In genomic region chr3:146180986-146181385, GRCm38 (mm10) we compare ENCODE assay signal across 9 mouse cellular contexts. TPM values are rescaled to one million over a fixed set of nuclear protein-coding genes. Genes with fewer than 3 reads are reported as not detected.
DNase-seq lines count a peak whose midpoint lies in the region; ATAC-seq and TF ChIP-seq lines count a peak whose summit lies in the region.
"Had no signal": no experiment of that assay in that cellular context is flagged by ENCODE, and none has a peak within 500 bp of the region (broad histone marks: within the 10 kb centered on the region; RNA-seq: fewer than 3 reads in every experiment).

No protein-coding gene starts in this region.

- H3K4me1 ChIP-seq in midbrain, embryonic 10.5 days: peaks cover 14% of the 10 kb centered on the region
- H3K4me1 ChIP-seq in midbrain, embryonic 13.5 days (replicated peaks): peaks cover 9% of the 10 kb centered on the region
- no peaks in the 10 kb centered on the region for H3K4me1 ChIP-seq in bone marrow, adult 2 months (ENCODE audit: control insufficient read depth, insufficient read depth, low read length)
- H3K4me1 ChIP-seq in kidney, postnatal 0 days (replicated peaks; ENCODE audit: insufficient read depth, low read length): no peaks in the 10 kb centered on the region

- H3K9ac ChIP-seq in midbrain, embryonic 13.5 days (replicated peaks): no peak overlapping the region
- H3K9ac ChIP-seq in kidney, postnatal 0 days (ENCODE audit: low read depth, low read length): no peak overlapping the region

- ATAC-seq in midbrain, embryonic 13.5 days: no peak
- no peak for ATAC-seq in kidney, postnatal 0 days (replicated peaks; ENCODE audit: low FRiP score, low read depth)
- ATAC-seq in megakaryocyte-erythroid progenitor cell, adult 5-6 weeks (replicated peaks; ENCODE audit: low FRiP score, low TSS enrichment, poor library complexity, severe bottlenecking): peak; percentile 48; the same call in 1 of the 2 replicates

- H3K36me3 ChIP-seq in midbrain, embryonic 10.5 days: no peaks in the 10 kb centered on the region
- no peaks in the 10 kb centered on the region for H3K36me3 ChIP-seq in midbrain, embryonic 13.5 days
- H3K36me3 ChIP-seq in kidney, postnatal 0 days (ENCODE audit: insufficient read depth, low read length): no peaks in the 10 kb centered on the region

- peak; percentile 46 to 60 for DNase-seq in cerebellum, postnatal 4 days (ENCODE audit: low spot score in 2 of 2)
- no peak for DNase-seq in cerebellum, adult 18-20 months
- DNase-seq in midbrain, embryonic 10.5 days (ENCODE audit: low spot score): peak; percentile 57
- DNase-seq in kidney, postnatal 0 days (ENCODE audit: low spot score): peak; percentile 68
- DNase-seq in thymus, postnatal 0 days (ENCODE audit: low spot score): peak; percentile 56

- peaks cover 27% of the 10 kb centered on the region for H3K27me3 ChIP-seq in midbrain, embryonic 10.5 days (ENCODE audit: low read depth, poor library complexity, severe bottlenecking)
- peaks cover 8% of the 10 kb centered on the region; the same call in 1 of the 2 replicates for H3K27me3 ChIP-seq in midbrain, embryonic 13.5 days
- no peaks in the 10 kb centered on the region for H3K27me3 ChIP-seq in kidney, postnatal 0 days (ENCODE audit: insufficient read depth, low read length)

- TF ChIP-seq CTCF in bone marrow, adult 2 months (IDR thresholded peaks at IDR 0.05; ENCODE audit: control insufficient read depth, insufficient read depth, low read length): peak; percentile 73
- peak; percentile 76 for TF ChIP-seq CTCF in kidney, postnatal 0 days (IDR thresholded peaks at IDR 0.05; ENCODE audit: low read depth)

- WGBS in midbrain, embryonic 10.5 days: 37% methylated on average over 3 of the region's 3 CpGs
- 37% methylated on average over 3 of the region's 3 CpGs for WGBS in midbrain, embryonic 13.5 days
- 44% methylated on average over 3 of the region's 3 CpGs for WGBS in bone marrow, adult 2 months
- WGBS in kidney, postnatal 0 days: 44% methylated on average over 3 of the region's 3 CpGs

- H3K9me3 ChIP-seq in midbrain, embryonic 10.5 days (replicated peaks): no peaks in the 10 kb centered on the region
- H3K9me3 ChIP-seq in midbrain, embryonic 13.5 days: no peaks in the 10 kb centered on the region
- H3K9me3 ChIP-seq in kidney, postnatal 0 days (replicated peaks; ENCODE audit: low read length): no peaks in the 10 kb centered on the region

- H3K4me2 ChIP-seq in midbrain, embryonic 13.5 days (replicated peaks): no peak overlapping the region
- H3K4me2 ChIP-seq in kidney, postnatal 0 days (ENCODE audit: low read length): no peak overlapping the region

- no peak for TF ChIP-seq POLR2A in bone marrow, adult 2 months (IDR thresholded peaks at IDR 0.05; ENCODE audit: borderline replicate concordance, control insufficient read depth, low read depth, low read length)

- H3K4me3 ChIP-seq in midbrain, embryonic 10.5 days: no peak overlapping the region
- no peak overlapping the region for H3K4me3 ChIP-seq in midbrain, embryonic 13.5 days (replicated peaks)
- no peak overlapping the region for H3K4me3 ChIP-seq in bone marrow, adult 2 months (replicated peaks; ENCODE audit: control insufficient read depth, low read depth, low read length)
- H3K4me3 ChIP-seq in kidney, postnatal 0 days (replicated peaks; ENCODE audit: low read depth, low read length): no peak overlapping the region
- H3K4me3 ChIP-seq: myocyte had no signal

- no peak overlapping the region for H3K27ac ChIP-seq in midbrain, embryonic 10.5 days (replicated peaks)
- no peak overlapping the region for H3K27ac ChIP-seq in midbrain, embryonic 13.5 days
- H3K27ac ChIP-seq in bone marrow, adult 2 months (ENCODE audit: control insufficient read depth, insufficient read depth, low read depth, low read length, poor library complexity): no peak overlapping the region
- H3K27ac ChIP-seq in kidney, postnatal 0 days: no peak overlapping the region

RNA-seq across cellular contexts. Expression of gene Mcoln2, which starts 31.4 kb away (rescaled TPM):
- 0.20 and 0.29 TPM in 2 replicates for polyA plus RNA-seq in midbrain, embryonic 10.5 days (2016; fragmentation: Nextera tagmentation; extraction: Ambion mirVana)
- polyA plus RNA-seq in midbrain, embryonic 13.5 days (2015; fragmentation: Nextera tagmentation; extraction: Ambion mirVana): 0.22 and 0.35 TPM in 2 replicates
- polyA plus RNA-seq in bone marrow, adult 2 months (2011; ENCODE audit: insufficient read depth, insufficient read length, low replicate concordance, missing spikeins): 3.6 and 4.0 TPM in 2 replicates
- polyA plus RNA-seq in kidney, postnatal 0 days (2015; fragmentation: Nextera tagmentation; extraction: Ambion mirVana): 1.4 and 1.5 TPM in 2 replicates
- total RNA-seq in megakaryocyte-erythroid progenitor cell, adult 5-6 weeks (2014; fragmentation: Nextera tagmentation): 0.09 and 1.5 TPM in 2 replicates
- 0.99 and 3.8 TPM in 2 replicates for total RNA-seq in megakaryocyte-erythroid progenitor cell, adult 5-6 weeks (2017)
- polyA plus RNA-seq in thymus, postnatal 0 days (2015; fragmentation: Nextera tagmentation; extraction: Ambion mirVana): 11.1 and 12.5 TPM in 2 replicates
- polyA plus RNA-seq: myocyte had no signal

RNA-seq across cellular contexts. Expression of gene Lpar3, which starts 39.8 kb away (rescaled TPM):
- polyA plus RNA-seq in midbrain, embryonic 10.5 days (2016; fragmentation: Nextera tagmentation; extraction: Ambion mirVana): 0.46 and 0.47 TPM in 2 replicates
- polyA plus RNA-seq in midbrain, embryonic 13.5 days (2015; fragmentation: Nextera tagmentation; extraction: Ambion mirVana): 0.13 and 0.35 TPM in 2 replicates
- polyA plus RNA-seq in bone marrow, adult 2 months (2011; ENCODE audit: insufficient read depth, insufficient read length, low replicate concordance, missing spikeins): not detected in 2 replicates
- polyA plus RNA-seq in kidney, postnatal 0 days (2015; fragmentation: Nextera tagmentation; extraction: Ambion mirVana): 2.6 and 3.7 TPM in 2 replicates
- total RNA-seq in megakaryocyte-erythroid progenitor cell, adult 5-6 weeks (2014; fragmentation: Nextera tagmentation): not detected in 2 replicates
- total RNA-seq in megakaryocyte-erythroid progenitor cell, adult 5-6 weeks (2017): not detected in 2 replicates
- 4.6 and 4.7 TPM in 2 replicates for polyA plus RNA-seq in thymus, postnatal 0 days (2015; fragmentation: Nextera tagmentation; extraction: Ambion mirVana)

Comparison
In these comparisons a context has a peak if more than half of its experiments do, and no peak if none do; other contexts are left out.
1. DNase-seq: peak in cerebellum, postnatal 4 days (2 of 2), midbrain, embryonic 10.5 days (single experiment), kidney, postnatal 0 days (single experiment) and thymus, postnatal 0 days (single experiment); none in cerebellum, adult 18-20 months (0 of 2).